Mouse (Mus musculus) brain, embryonic 14.5 days (tissue): ENCODE data around the gene Tenm4. TPM values are rescaled to one million over a fixed set of nuclear protein-coding genes. Genes with fewer than 3 reads are reported as not detected.

Experiments used
- DNase-seq: peaks from one replicate; pipeline ENCODE4 v3.0.0-alpha.2; 2011; ENCODE audit warnings: low read depth
- CTCF ChIP-seq: fragments of 200-500 bp; IDR thresholded peaks from 2 replicates; pipeline ENCODE4 v1.5.1; 2012; ENCODE audit warnings: inconsistent platforms, mild to moderate bottlenecking, moderate library complexity, borderline replicate concordance; ENCODE audit not compliant: insufficient read depth, insufficient read length; ENCODE audit errors: extremely low read depth
- POLR2A ChIP-seq: fragments of 200-500 bp; IDR thresholded peaks from 2 replicates; pipeline ENCODE4 v1.6.1; 2012; ENCODE audit warnings: mild to moderate bottlenecking, inconsistent platforms, borderline replicate concordance; ENCODE audit not compliant: poor library complexity, insufficient read depth, insufficient read length, severe bottlenecking; ENCODE audit errors: extremely low read depth
- polyA plus RNA-seq: library from polyadenylated mRNA; depleted of rRNA; stranded (reverse); fragments of >200 nt; gene quantifications from 2 replicates; pipeline ENCODE4 v1.2.3, GENCODE M21; 2012

Tenm4 gene
- polyA plus RNA-seq, 1 experiment = 31.2 TPM

- DNase-seq = no peak
- no peak for TF ChIP-seq POLR2A
- no peak for TF ChIP-seq CTCF
Observed at GRCm38 (mm10) chr7:96889061-96890034, 718.3 kb downstream of the Tenm4 start.

GRCm38 (mm10) chr7:96890035-96890621 is 719.1 kb downstream of the Tenm4 start:
- peak; percentile 87 for DNase-seq
- no peak for TF ChIP-seq POLR2A
- TF ChIP-seq CTCF = no peak

- TF ChIP-seq POLR2A (no peak), CTCF (no peak)
- peak; percentile 66 for DNase-seq
Observed at GRCm38 (mm10) chr7:96890987-96891386, 719.9 kb downstream of the Tenm4 start.

GRCm38 (mm10) chr7:96899036-96899569 is 728.1 kb downstream of the Tenm4 start:
- DNase-seq = peak; percentile 81
- TF ChIP-seq CTCF = no peak
- no peak for TF ChIP-seq POLR2A

- DNase-seq = peak; percentile 56
- no peak for TF ChIP-seq CTCF
- no peak for TF ChIP-seq POLR2A
Observed at GRCm38 (mm10) chr7:96902183-96902582, 731.1 kb downstream of the Tenm4 start.

GRCm38 (mm10) chr7:96903088-96903985 is 732.3 kb downstream of the Tenm4 start:
- no peak for TF ChIP-seq POLR2A
- no peak for TF ChIP-seq CTCF
- DNase-seq = peak; percentile 75

GRCm38 (mm10) chr7:96904442-96904841 is 733.4 kb downstream of the Tenm4 start:
- TF ChIP-seq CTCF (no peak), POLR2A (no peak)

GRCm38 (mm10) chr7:96904936-96905335 is 733.9 kb downstream of the Tenm4 start:
- DNase-seq = peak; percentile 35
- TF ChIP-seq POLR2A = no peak
- no peak for TF ChIP-seq CTCF

More at GRCm38 (mm10) chr7:96904442-96904841, 733.4 kb downstream of the Tenm4 start:
- peak; percentile 64 for DNase-seq

GRCm38 (mm10) chr7:96905422-96905821 is 734.4 kb downstream of the Tenm4 start:
- no peak for TF ChIP-seq CTCF
- TF ChIP-seq POLR2A = no peak
- no peak for DNase-seq

- peak; percentile 53 for DNase-seq
- TF ChIP-seq CTCF (no peak), POLR2A (no peak)
Observed at GRCm38 (mm10) chr7:96906216-96906615, 735.2 kb downstream of the Tenm4 start.
